Mouse (Mus musculus): Measurements from ENCODE around the gene Slc50a1. TPM values are rescaled to one million over a fixed set of nuclear protein-coding genes. Genes with fewer than 3 reads are reported as not detected.

The Slc50a1 gene
- polyA plus RNA-seq, 1 experiment, result not detected

- 75% methylated on average over 6 of the region's 6 CpGs for WGBS
- Histone ChIP-seq H3K27ac (ENCODE audit: insufficient read depth, low read depth, low read length) (no peak overlapping the region), H3K4me1 (ENCODE audit: control insufficient read depth, insufficient read depth, low read length) (peaks cover 15% of the 10 kb centered on the region), H3K4me3 (ENCODE audit: insufficient read depth, low read depth, low read length) (no peak overlapping the region)
- TF ChIP-seq CTCF (IDR thresholded peaks at IDR 0.05; ENCODE audit: insufficient read depth, low read depth, low read length), result no peak
- TF ChIP-seq POLR2A (IDR thresholded peaks at IDR 0.05; ENCODE audit: insufficient read depth, low read depth, low read length), result no peak
Measured at GRCm38 (mm10) chr3:89232614-89233013, 37.8 kb downstream of the Slc50a1 start.

- no peak overlapping the region for H3K27ac ChIP-seq (ENCODE audit: insufficient read depth, low read depth, low read length)
- peaks cover 16% of the 10 kb centered on the region for H3K4me1 ChIP-seq (ENCODE audit: control insufficient read depth, insufficient read depth, low read length)
- 76% methylated on average over 16 of the region's 16 CpGs for WGBS
- TF ChIP-seq POLR2A (IDR thresholded peaks at IDR 0.05; ENCODE audit: insufficient read depth, low read depth, low read length), result no peak
- H3K4me3 ChIP-seq (ENCODE audit: insufficient read depth, low read depth, low read length), result no peak overlapping the region
Measured at GRCm38 (mm10) chr3:89231772-89232275, 38.5 kb downstream of the Slc50a1 start.

- Histone ChIP-seq H3K4me1 (ENCODE audit: control insufficient read depth, insufficient read depth, low read length) (peaks cover 19% of the 10 kb centered on the region), H3K27ac (ENCODE audit: insufficient read depth, low read depth, low read length) (no peak overlapping the region), H3K4me3 (ENCODE audit: insufficient read depth, low read depth, low read length) (no peak overlapping the region)
- whole genome bisulfite sequencing, result 78% methylated on average over 7 of the region's 7 CpGs
- TF ChIP-seq POLR2A (IDR thresholded peaks at IDR 0.05; ENCODE audit: insufficient read depth, low read depth, low read length), result no peak
- TF ChIP-seq CTCF (IDR thresholded peaks at IDR 0.05; ENCODE audit: insufficient read depth, low read depth, low read length), result no peak
Measured at GRCm38 (mm10) chr3:89231345-89231744, 39.0 kb downstream of the Slc50a1 start.

DNA sequence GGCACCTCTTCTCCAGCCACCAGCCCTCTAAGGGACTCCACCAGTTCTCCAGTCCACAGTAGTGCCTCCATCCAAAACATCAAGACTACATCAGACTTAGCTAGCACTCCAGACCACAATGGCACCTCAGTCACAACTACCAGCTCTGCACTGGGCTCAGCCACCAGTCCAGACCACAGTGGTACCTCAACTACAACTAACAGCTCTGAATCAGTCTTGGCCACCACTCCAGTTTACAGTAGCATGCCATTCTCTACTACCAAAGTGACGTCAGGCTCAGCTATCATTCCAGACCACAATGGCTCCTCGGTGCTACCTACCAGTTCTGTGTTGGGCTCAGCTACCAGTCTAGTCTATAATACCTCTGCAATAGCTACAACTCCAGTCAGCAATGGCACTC lies 39.8 kb downstream of the Slc50a1 start:
- TF ChIP-seq POLR2A (IDR thresholded peaks at IDR 0.05; ENCODE audit: insufficient read depth, low read depth, low read length) (no peak), CTCF (IDR thresholded peaks at IDR 0.05; ENCODE audit: insufficient read depth, low read depth, low read length) (no peak)
- WGBS, result 81% methylated on average over 2 of the region's 2 CpGs
- H3K27ac ChIP-seq (ENCODE audit: insufficient read depth, low read depth, low read length), result no peak overlapping the region
- no peak overlapping the region for H3K4me3 ChIP-seq (ENCODE audit: insufficient read depth, low read depth, low read length)
- peaks cover 26% of the 10 kb centered on the region for H3K4me1 ChIP-seq (ENCODE audit: control insufficient read depth, insufficient read depth, low read length)

GRCm38 (mm10) chr3:89229276-89229675 lies 41.1 kb downstream of the Slc50a1 start:
- Histone ChIP-seq H3K27ac (ENCODE audit: insufficient read depth, low read depth, low read length) (no peak overlapping the region), H3K4me1 (ENCODE audit: control insufficient read depth, insufficient read depth, low read length) (peaks cover 39% of the 10 kb centered on the region), H3K4me3 (ENCODE audit: insufficient read depth, low read depth, low read length) (no peak overlapping the region)
- WGBS, result 62% methylated on average over 4 of the region's 4 CpGs
- no peak for TF ChIP-seq POLR2A (IDR thresholded peaks at IDR 0.05; ENCODE audit: insufficient read depth, low read depth, low read length)

- TF ChIP-seq CTCF (IDR thresholded peaks at IDR 0.05; ENCODE audit: insufficient read depth, low read depth, low read length), result no peak
- no peak for TF ChIP-seq POLR2A (IDR thresholded peaks at IDR 0.05; ENCODE audit: insufficient read depth, low read depth, low read length)
- Histone ChIP-seq H3K27ac (ENCODE audit: insufficient read depth, low read depth, low read length) (peak within 1 kb of the TSS; percentile 43), H3K4me3 (ENCODE audit: insufficient read depth, low read depth, low read length) (peak within 1 kb of the TSS; percentile 45), H3K4me1 (ENCODE audit: control insufficient read depth, insufficient read depth, low read length) (peaks cover 44% of the 10 kb centered on the region)
- WGBS, result 49% methylated on average over 10 of the region's 10 CpGs
Measured at GRCm38 (mm10) chr3:89228836-89229235, 41.5 kb downstream of the Slc50a1 start, which contains the start of gene Muc1. Muc1 (plus strand) TSS chr3:89229057.

- WGBS, result 0% methylated on average over 20 of the region's 20 CpGs
- TF ChIP-seq POLR2A (IDR thresholded peaks at IDR 0.05; ENCODE audit: insufficient read depth, low read depth, low read length), result no peak
- TF ChIP-seq CTCF (IDR thresholded peaks at IDR 0.05; ENCODE audit: insufficient read depth, low read depth, low read length), result peak; percentile 97
- peaks cover 48% of the 10 kb centered on the region for H3K4me1 ChIP-seq (ENCODE audit: control insufficient read depth, insufficient read depth, low read length)
Measured at GRCm38 (mm10) chr3:89228180-89228549, 42.2 kb downstream of the Slc50a1 start.

DNA sequence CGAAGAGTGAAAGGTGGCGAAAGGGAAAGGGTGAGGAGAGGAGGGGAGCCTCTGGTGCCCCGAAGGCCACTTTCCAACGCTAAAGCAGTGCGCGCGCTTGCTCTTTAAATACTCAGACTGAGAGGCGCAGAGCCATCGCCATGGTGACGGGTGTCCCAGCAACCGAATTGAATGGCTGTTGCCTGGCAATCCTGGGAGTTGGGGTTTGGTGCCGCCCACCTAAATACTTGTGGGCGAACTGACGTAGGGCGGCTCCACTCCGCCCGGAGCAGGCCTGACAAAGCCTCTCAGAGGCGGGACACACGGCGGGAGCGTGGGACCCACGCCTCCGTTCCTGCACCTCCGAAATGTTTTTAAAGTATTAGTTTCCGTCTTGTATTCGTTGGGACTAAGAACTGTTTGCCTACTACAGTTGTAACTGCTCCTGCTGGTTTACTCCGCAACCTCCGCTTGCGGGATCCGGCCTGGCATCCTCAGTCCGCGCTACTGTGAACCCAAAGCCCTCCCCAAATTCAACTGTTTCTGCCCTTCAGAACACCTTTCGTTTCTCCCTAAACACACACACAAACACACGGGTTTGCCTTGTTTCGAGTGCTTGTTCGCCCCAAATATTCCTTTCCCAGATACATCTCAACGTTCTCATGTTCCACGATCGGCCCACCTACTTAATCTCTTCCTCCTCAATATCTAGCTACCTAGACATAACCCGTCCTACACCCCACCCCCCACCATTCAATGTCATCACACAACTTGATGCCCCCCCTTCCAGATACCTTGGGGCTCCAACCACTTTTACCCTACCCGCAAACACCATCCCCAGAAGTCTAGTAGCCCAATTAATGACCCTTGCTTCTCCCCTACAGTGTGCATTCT lies 42.8 kb downstream of the Slc50a1 start:
- TF ChIP-seq CTCF (IDR thresholded peaks at IDR 0.05; ENCODE audit: insufficient read depth, low read depth, low read length) (no peak), POLR2A (IDR thresholded peaks at IDR 0.05; ENCODE audit: insufficient read depth, low read depth, low read length) (0 out of 2 replicates have a peak, but pooled peaks have one; percentile 32)
- 3% methylated on average over 41 of the region's 41 CpGs for WGBS
- peak overlapping the region; percentile 45 for H3K4me3 ChIP-seq (ENCODE audit: insufficient read depth, low read depth, low read length)
- H3K27ac ChIP-seq (ENCODE audit: insufficient read depth, low read depth, low read length), result peak overlapping the region; percentile 43
- H3K4me1 ChIP-seq (ENCODE audit: control insufficient read depth, insufficient read depth, low read length), result peaks cover 52% of the 10 kb centered on the region

More at GRCm38 (mm10) chr3:89228180-89228549, 42.2 kb downstream of the Slc50a1 start:
- peak overlapping the region; percentile 43 for H3K27ac ChIP-seq (ENCODE audit: insufficient read depth, low read depth, low read length)
- H3K4me3 ChIP-seq (ENCODE audit: insufficient read depth, low read depth, low read length), result peak overlapping the region; percentile 45

DNA sequence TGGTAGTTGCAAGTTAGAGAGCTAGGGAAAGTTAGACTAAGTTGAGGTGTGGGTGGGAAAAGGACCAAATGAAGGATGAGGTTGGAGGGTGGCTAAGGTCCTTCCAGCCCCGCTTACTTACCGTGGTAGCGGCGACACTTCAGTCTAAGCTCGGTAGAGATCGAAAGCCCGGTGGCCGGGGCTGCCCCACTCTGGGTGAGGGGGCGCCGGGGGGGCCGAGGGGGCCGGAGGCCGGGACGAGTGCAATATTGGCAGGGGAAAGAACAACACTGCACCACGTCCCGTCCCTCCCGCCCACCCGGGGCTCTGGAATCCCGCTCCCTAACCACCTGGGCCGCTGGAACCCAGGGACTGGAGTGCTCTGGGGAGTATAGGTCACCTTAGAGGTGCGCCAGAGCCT lies 43.5 kb downstream of the Slc50a1 start, which contains the start of gene Mtx1:
TSS of gene Mtx1 (minus strand) at position 189 of the 400 bp plus-strand sequence.
- 4% methylated on average over 21 of the region's 21 CpGs for WGBS
- TF ChIP-seq POLR2A (IDR thresholded peaks at IDR 0.05; ENCODE audit: insufficient read depth, low read depth, low read length), result no peak
- no peak for TF ChIP-seq CTCF (IDR thresholded peaks at IDR 0.05; ENCODE audit: insufficient read depth, low read depth, low read length)
- H3K4me1 ChIP-seq (ENCODE audit: control insufficient read depth, insufficient read depth, low read length), result peaks cover 52% of the 10 kb centered on the region
- H3K4me3 ChIP-seq (ENCODE audit: insufficient read depth, low read depth, low read length), result peak within 1 kb of the TSS; percentile 45
- peak within 1 kb of the TSS; percentile 92 for H3K27ac ChIP-seq (ENCODE audit: insufficient read depth, low read depth, low read length)
